Mouse (Mus musculus) MEL (cell line): ENCODE results near the gene Hs3st4. TPM values are rescaled to one million over a fixed set of nuclear protein-coding genes. Genes with fewer than 3 reads are reported as not detected.

Experiments used
- DNase-seq: peaks from one replicate; pipeline ENCODE4 v3.0.0; 2011; ENCODE audit warnings: low read depth, low spot score
- H3K27ac ChIP-seq: 2 replicates; pipeline ENCODE4 v1.5.1; 2012; ENCODE audit warnings: low read depth, mild to moderate bottlenecking, control low read depth, low read length, moderate library complexity; ENCODE audit not compliant: control insufficient read depth
- H3K27me3 ChIP-seq, 2 experiments: fragments of 150-350 bp in 1 of 2; sonication (generic) in 1 of 2; 2 replicates each; pipeline ENCODE4 v1.6.1; 2012; ENCODE audit warnings: low read length in 2 of 2, mild to moderate bottlenecking in 2 of 2, improper control_type of control experiment in 1 of 2, moderate library complexity in 1 of 2; ENCODE audit not compliant: insufficient read depth in 2 of 2, control insufficient read depth in 1 of 2
- H3K36me3 ChIP-seq, 2 experiments: 2 replicates each; pipeline ENCODE4 v1.6.1; 2012 to 2014; ENCODE audit warnings: low read length in 2 of 2, improper control_type of control experiment in 1 of 2, inconsistent platforms in 1 of 2, mild to moderate bottlenecking in 1 of 2; ENCODE audit not compliant: insufficient read depth in 2 of 2, control insufficient read depth in 1 of 2
- H3K4me1 ChIP-seq, 2 experiments: fragments of 150-350 bp in 1 of 2; sonication (generic) in 1 of 2; 2 replicates each; pipeline ENCODE4 v1.6.1; 2012; ENCODE audit warnings: low read length in 2 of 2, improper control_type of control experiment in 1 of 2, mild to moderate bottlenecking in 1 of 2; ENCODE audit not compliant: insufficient read depth in 2 of 2, control insufficient read depth in 1 of 2
- H3K4me3 ChIP-seq, 2 experiments: fragments of 150-350 bp in 1 of 2; sonication (generic) in 1 of 2; 2 replicates each; pipeline ENCODE4 v1.5.1; 2012; ENCODE audit warnings: low read depth in 2 of 2, low read length in 2 of 2, mild to moderate bottlenecking in 2 of 2, moderate library complexity in 2 of 2, control low read depth in 1 of 2, improper control_type of control experiment in 1 of 2; ENCODE audit not compliant: control insufficient read depth in 1 of 2, insufficient read depth in 1 of 2
- H3K79me2 ChIP-seq: 2 replicates; pipeline ENCODE4 v1.6.1; 2012; ENCODE audit warnings: mild to moderate bottlenecking, low read length, moderate library complexity; ENCODE audit not compliant: control insufficient read depth, poor library complexity, insufficient read depth
- H3K9ac ChIP-seq: 2 replicates; pipeline ENCODE4 v1.6.1; 2012; ENCODE audit warnings: low read depth, mild to moderate bottlenecking, control low read depth, low read length, moderate library complexity; ENCODE audit not compliant: control insufficient read depth, poor library complexity, severe bottlenecking
- H3K9me3 ChIP-seq: fragments of 150-350 bp; sonication (generic); replicated peaks from 2 replicates; pipeline ENCODE4 v1.6.1; 2012; ENCODE audit warnings: mild to moderate bottlenecking, low read length, improper control_type of control experiment, moderate library complexity; ENCODE audit not compliant: insufficient read depth
- BHLHE40 ChIP-seq: IDR thresholded peaks from 2 replicates; pipeline ENCODE4 v1.6.1; 2012; ENCODE audit warnings: low read depth, mild to moderate bottlenecking, inconsistent platforms, low read length, improper control_type of control experiment, borderline replicate concordance
- CHD1 ChIP-seq: IDR thresholded peaks from 2 replicates; pipeline ENCODE4 v1.6.1; 2012; ENCODE audit warnings: low read depth, mild to moderate bottlenecking, inconsistent platforms, low read length, improper control_type of control experiment
- CTCF ChIP-seq, 3 experiments: IDR thresholded peaks in 2 of 3; conservative IDR thresholded peaks in 1 of 3; 2 replicates each; pipeline ENCODE4 v1.5.1; 2011 to 2012; ENCODE audit warnings: low read length in 3 of 3, low read depth in 2 of 3, mild to moderate bottlenecking in 2 of 3, improper control_type of control experiment in 1 of 3, inconsistent platforms in 1 of 3, mixed read lengths in 1 of 3, moderate library complexity in 1 of 3; ENCODE audit not compliant: control insufficient read depth in 1 of 3, insufficient read depth in 1 of 3, poor library complexity in 1 of 3, severe bottlenecking in 1 of 3
- EP300 ChIP-seq, 2 experiments: IDR thresholded peaks; 2 replicates each; pipeline ENCODE4 v1.6.1; 2011; ENCODE audit warnings: improper control_type of control experiment in 2 of 2, low read length in 2 of 2, low read depth in 1 of 2, mild to moderate bottlenecking in 1 of 2
- MYC ChIP-seq: IDR thresholded peaks from 2 replicates; pipeline ENCODE4 v1.6.1; 2011; ENCODE audit warnings: low read depth, mild to moderate bottlenecking, low read length, improper control_type of control experiment, moderate library complexity
- POLR2A ChIP-seq, 2 experiments: IDR thresholded peaks; 2 replicates each; pipeline ENCODE4 v1.6.1; 2011 to 2012; ENCODE audit warnings: low read length in 2 of 2, mild to moderate bottlenecking in 2 of 2, control low read depth in 1 of 2, improper control_type of control experiment in 1 of 2, low read depth in 1 of 2, moderate library complexity in 1 of 2; ENCODE audit not compliant: control insufficient read depth in 1 of 2, insufficient read depth in 1 of 2, poor library complexity in 1 of 2
- RAD21 ChIP-seq: IDR thresholded peaks from 2 replicates; pipeline ENCODE4 v1.6.1; 2011; ENCODE audit warnings: mild to moderate bottlenecking, low read depth, low read length, improper control_type of control experiment
- RCOR1 ChIP-seq: IDR thresholded peaks from 2 replicates; pipeline ENCODE4 v1.6.1; 2012; ENCODE audit warnings: low read depth, mild to moderate bottlenecking, inconsistent platforms, low read length, improper control_type of control experiment
- SMC3 ChIP-seq: IDR thresholded peaks from 2 replicates; pipeline ENCODE4 v1.6.1; 2011; ENCODE audit warnings: low read depth, low read length, improper control_type of control experiment
- TBP ChIP-seq: IDR thresholded peaks from 2 replicates; pipeline ENCODE4 v1.8.0; 2011; ENCODE audit warnings: low read depth, low read length, improper control_type of control experiment
- UBTF ChIP-seq: IDR thresholded peaks from 2 replicates; pipeline ENCODE4 v1.6.1; 2012; ENCODE audit warnings: low read depth, mild to moderate bottlenecking, inconsistent platforms, low read length, improper control_type of control experiment, moderate library complexity, borderline replicate concordance; ENCODE audit not compliant: insufficient read depth
- USF1 ChIP-seq: IDR thresholded peaks from 2 replicates; pipeline ENCODE4 v1.6.1; 2014; ENCODE audit warnings: low read depth, mild to moderate bottlenecking, inconsistent platforms, low read length, improper control_type of control experiment, moderate library complexity
- ZC3H11A ChIP-seq: IDR thresholded peaks from 2 replicates; pipeline ENCODE4 v1.6.1; 2012; ENCODE audit warnings: low read depth, mild to moderate bottlenecking, inconsistent platforms, low read length, improper control_type of control experiment
- ZKSCAN1 ChIP-seq: IDR thresholded peaks from 2 replicates; pipeline ENCODE4 v1.6.1; 2012; ENCODE audit warnings: low read depth, mild to moderate bottlenecking, inconsistent platforms, low read length, improper control_type of control experiment, moderate library complexity
- polyA plus RNA-seq, 2 experiments: library from polyadenylated mRNA; stranded (reverse) in 1 of 2; unstranded in 1 of 2; fragments of >175 nt in 1 of 2; fragments of >200 nt in 1 of 2; gene quantifications; 2 replicates each; pipeline versions ENCODE4 v1.2.1 to v1.2.4; 2012; ENCODE audit warnings: low replicate concordance in 2 of 2, low read depth in 1 of 2; ENCODE audit not compliant: insufficient read length in 2 of 2, insufficient read depth in 1 of 2, missing spikeins in 1 of 2
- total RNA-seq: library from RNA; depleted of rRNA; stranded (reverse); fragments of 300-350 nt; gene quantifications from 2 replicates; pipeline ENCODE4 v1.2.3, GENCODE M21; 2012

Gene Hs3st4
- total and polyA plus RNA-seq, 3 experiments: not detected

DNA sequence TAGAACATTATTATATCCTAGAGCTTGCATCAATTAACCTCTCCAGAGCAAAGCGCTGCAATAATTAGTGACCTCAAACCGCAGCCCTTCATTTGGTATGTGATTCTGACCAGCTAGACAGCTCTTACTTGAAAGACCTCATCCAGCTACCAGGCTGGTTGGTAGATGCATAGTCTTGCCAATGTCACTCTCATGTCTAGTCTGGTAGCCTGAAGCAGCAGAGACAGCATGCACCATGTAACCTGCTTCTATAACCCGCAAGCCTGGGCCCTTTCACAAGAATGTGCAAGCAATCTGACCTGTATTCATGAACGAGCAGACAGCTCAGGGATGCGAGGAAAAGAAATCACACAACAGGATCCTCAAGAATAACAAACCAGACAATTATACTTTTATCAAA is 19.6 kb upstream of the Hs3st4 start:
- Histone ChIP-seq H3K4me1 (no peaks in the 10 kb centered on the region), H3K9me3 (no peaks in the 10 kb centered on the region), H3K27me3 (no peaks in the 10 kb centered on the region), H3K36me3 (no peaks in the 10 kb centered on the region)
- no peak for DNase-seq
- no peak for TF ChIP-seq BHLHE40
- no peak for TF ChIP-seq ZC3H11A
- no peak for TF ChIP-seq CTCF (IDR thresholded peaks at IDR 0.05 in 2 of 3, conservative IDR thresholded peaks at IDR 0.05 in 1 of 3; ENCODE audit: control insufficient read depth in 1 of 3, insufficient read depth in 1 of 3, low read depth in 2 of 3, low read length in 3 of 3, poor library complexity in 1 of 3, severe bottlenecking in 1 of 3)
- TF ChIP-seq TBP: no peak
- no peak for TF ChIP-seq POLR2A (IDR thresholded peaks at IDR 0.05; ENCODE audit: control insufficient read depth in 1 of 2, insufficient read depth in 1 of 2, low read depth in 1 of 2, low read length in 2 of 2, poor library complexity in 1 of 2)
- TF ChIP-seq, all 39 proteins: peak for 0
- H3K27ac ChIP-seq: no peak overlapping the region
- H3K4me3 ChIP-seq: no peak overlapping the region
- H3K9ac ChIP-seq: no peak overlapping the region
- no peaks in the 10 kb centered on the region for H3K79me2 ChIP-seq

DNA sequence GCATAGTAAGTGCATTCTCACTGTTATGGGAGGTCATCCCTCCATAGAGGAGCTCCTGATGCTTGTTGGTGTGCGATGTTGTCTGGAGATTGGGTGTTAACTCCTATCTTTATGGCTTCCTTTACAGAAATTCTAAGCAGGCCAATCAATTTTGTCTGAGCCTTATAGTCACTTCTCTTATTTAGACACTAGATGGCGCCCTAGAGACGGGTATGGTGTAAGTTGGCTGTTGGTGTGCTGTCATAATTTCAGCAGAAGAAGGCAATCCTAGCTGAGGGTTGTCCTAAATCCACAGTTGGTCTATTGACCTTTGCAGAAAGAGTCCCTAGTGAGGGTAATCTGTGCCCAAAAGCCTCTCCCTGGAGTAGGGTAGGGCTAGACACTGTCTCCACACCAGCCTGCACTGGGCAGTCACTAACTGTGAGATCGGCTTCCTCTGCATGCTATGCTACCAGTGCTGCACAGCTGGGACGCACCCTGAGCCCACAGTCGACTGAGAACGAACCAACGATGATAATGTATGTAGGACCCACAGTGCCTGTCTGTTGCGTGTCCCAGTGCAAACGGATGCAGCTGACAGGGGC is 18.0 kb upstream of the Hs3st4 start:
- Histone ChIP-seq H3K9ac (no peak overlapping the region), H3K27me3 (no peaks in the 10 kb centered on the region), H3K36me3 (no peaks in the 10 kb centered on the region), H3K4me1 (no peaks in the 10 kb centered on the region), H3K27ac (no peak overlapping the region), H3K4me3 (no peak overlapping the region), H3K9me3 (no peaks in the 10 kb centered on the region), H3K79me2 (no peaks in the 10 kb centered on the region)
- DNase-seq: peak; percentile 16
- TF ChIP-seq CTCF (IDR thresholded peaks at IDR 0.05 in 2 of 3, conservative IDR thresholded peaks at IDR 0.05 in 1 of 3; ENCODE audit: control insufficient read depth in 1 of 3, insufficient read depth in 1 of 3, low read depth in 2 of 3, low read length in 3 of 3, poor library complexity in 1 of 3, severe bottlenecking in 1 of 3) (peak in 2 of 3 experiments; percentile 24 to 25; a peak in 2 of 6 replicates), POLR2A (IDR thresholded peaks at IDR 0.05; ENCODE audit: control insufficient read depth in 1 of 2, insufficient read depth in 1 of 2, low read depth in 1 of 2, low read length in 2 of 2, poor library complexity in 1 of 2) (no peak), SMC3 (no peak; the same call in 1 of the 2 replicates), USF1 (no peak), ZKSCAN1 (no peak), RAD21 (peak; percentile 26), UBTF (no peak), MYC (no peak), CHD1 (no peak)

DNA sequence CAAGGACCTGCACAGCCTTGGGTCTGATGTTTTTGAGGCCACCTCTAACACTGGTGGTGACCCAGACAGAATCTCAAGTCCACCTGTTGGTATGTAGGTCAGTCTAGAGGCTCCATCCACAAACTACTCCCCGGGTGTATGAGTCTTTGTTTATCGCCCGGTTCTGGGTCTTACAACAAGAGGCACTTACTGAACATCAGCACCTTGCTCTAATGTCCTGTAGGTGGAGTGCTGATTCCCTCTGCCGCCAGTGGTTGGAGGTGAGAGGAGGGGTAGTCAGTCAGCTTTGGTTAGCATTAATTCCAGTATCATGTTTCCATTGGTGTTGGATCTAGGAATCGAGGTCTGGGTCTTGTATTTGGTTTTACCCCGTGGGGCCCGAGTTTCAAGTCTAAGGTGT is 17.2 kb upstream of the Hs3st4 start:
- TF ChIP-seq RCOR1: no peak
- TF ChIP-seq EP300 (IDR thresholded peaks at IDR 0.05; ENCODE audit: low read depth in 1 of 2, low read length in 2 of 2): no peak
- no peak for TF ChIP-seq ZKSCAN1
- TF ChIP-seq, all 39 proteins: peak for 0
- Histone ChIP-seq H3K9ac (no peak overlapping the region), H3K79me2 (no peaks in the 10 kb centered on the region), H3K27me3 (no peaks in the 10 kb centered on the region), H3K27ac (no peak overlapping the region), H3K36me3 (no peaks in the 10 kb centered on the region), H3K4me1 (no peaks in the 10 kb centered on the region), H3K9me3 (no peaks in the 10 kb centered on the region), H3K4me3 (no peak overlapping the region)
- no peak for DNase-seq
